Mouse (Mus musculus) CH12.LX (cell line): ENCODE measurements around the gene Mfsd2a.

ENCODE experiments used
- CTCF ChIP-seq, 2 experiments: IDR thresholded peaks in 1 of 2; conservative IDR thresholded peaks in 1 of 2; 2 replicates each; pipeline ENCODE4 v1.5.1; 2011 to 2012; ENCODE audit warnings: low read depth in 2 of 2, low read length in 2 of 2, improper control_type of control experiment in 1 of 2, inconsistent platforms in 1 of 2, mild to moderate bottlenecking in 1 of 2, moderate library complexity in 1 of 2
- KAT2A ChIP-seq: IDR thresholded peaks from 2 replicates; pipeline ENCODE4 v1.6.1; 2012; ENCODE audit warnings: low read length, improper control_type of control experiment, inconsistent platforms; ENCODE audit not compliant: insufficient replicate concordance
- MEF2A ChIP-seq: IDR thresholded peaks from 2 replicates; pipeline ENCODE4 v1.6.1; 2014; ENCODE audit warnings: low read depth, mild to moderate bottlenecking, inconsistent platforms, low read length, improper control_type of control experiment, borderline replicate concordance
- POLR2A ChIP-seq: IDR thresholded peaks from 2 replicates; pipeline ENCODE4 v1.6.1; 2011; ENCODE audit warnings: low read depth, mild to moderate bottlenecking, improper control_type of control experiment, low read length
- UBTF ChIP-seq: IDR thresholded peaks from 2 replicates; pipeline ENCODE4 v1.6.1; 2012; ENCODE audit warnings: low read depth, mild to moderate bottlenecking, inconsistent platforms, low read length, improper control_type of control experiment, moderate library complexity
- ZNF384 ChIP-seq: IDR thresholded peaks from 2 replicates; pipeline ENCODE4 v1.6.1; 2012; ENCODE audit warnings: low read depth, low read length, improper control_type of control experiment, inconsistent platforms

DNA sequence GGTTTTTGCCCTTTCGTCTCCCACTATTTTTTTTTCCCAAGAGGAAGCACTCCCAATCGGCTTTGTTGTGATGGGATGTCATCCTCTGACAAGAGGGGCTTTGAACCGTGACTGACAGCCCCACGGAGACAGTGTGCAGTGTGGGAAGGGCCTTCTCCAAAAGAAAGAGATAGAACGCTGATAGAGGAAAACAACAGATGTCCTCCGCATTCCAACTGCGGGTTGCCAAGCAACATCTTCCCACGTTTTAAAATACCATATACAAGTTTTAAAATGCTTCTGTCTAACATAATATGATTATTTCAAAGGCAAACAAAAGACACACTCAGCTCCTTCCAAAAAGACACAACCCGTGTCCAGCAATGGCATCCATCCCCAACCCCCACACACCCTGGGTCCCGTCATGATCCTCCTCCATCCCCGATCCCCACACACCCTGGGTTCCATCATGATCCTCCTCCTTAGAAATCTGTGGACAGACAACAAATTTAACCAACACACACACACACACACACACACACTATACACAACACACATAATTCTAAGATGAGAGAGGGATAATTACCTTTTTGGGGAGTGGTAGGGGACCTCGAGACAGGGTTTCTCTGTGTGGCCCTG is 51.3 kb downstream of the Mfsd2a start:
- TF ChIP-seq UBTF (no peak), CTCF (conservative IDR thresholded peaks at IDR 0.05 in 1 of 2, IDR thresholded peaks at IDR 0.05 in 1 of 2; ENCODE audit: low read depth in 2 of 2, low read length in 2 of 2) (no peak), POLR2A (no peak), MEF2A (no peak), KAT2A (no peak), ZNF384 (no peak)
